Mouse (Mus musculus) heart, embryonic 15.5 days (tissue): ENCODE results near the gene Kif17. TPM values are rescaled to one million over a fixed set of nuclear protein-coding genes. Genes with fewer than 3 reads are reported as not detected.

Source experiments
- ATAC-seq: fragments of 200-750 bp; cut with Nextera tagmentation; replicated peaks from 2 replicates; pipeline ENCODE4 v1.8.0; 2017; ENCODE audit warnings: low read depth, moderate TSS enrichment; ENCODE audit not compliant: insufficient number of reproducible peaks, insufficient read depth, low FRiP score
- H3K27ac ChIP-seq: fragments of 300-500 bp; sonication (generic); 2 replicates; pipeline ENCODE4 v1.5.1; 2015; ENCODE audit warnings: mild to moderate bottlenecking, inconsistent platforms
- H3K27me3 ChIP-seq: fragments of 300-500 bp; sonication (generic); 2 replicates; pipeline ENCODE4 v1.6.1; 2015; ENCODE audit warnings: inconsistent platforms
- H3K36me3 ChIP-seq: fragments of 300-500 bp; sonication (generic); 2 replicates; pipeline ENCODE4 v1.6.1; 2015; ENCODE audit warnings: mild to moderate bottlenecking, inconsistent platforms
- H3K4me1 ChIP-seq: fragments of 300-500 bp; sonication (generic); replicated peaks from 2 replicates; pipeline ENCODE4 v1.6.1; 2015; ENCODE audit warnings: inconsistent platforms
- H3K4me2 ChIP-seq: fragments of 300-500 bp; sonication (generic); 2 replicates; pipeline ENCODE4 v1.6.1; 2015; ENCODE audit warnings: inconsistent platforms, mild to moderate bottlenecking, moderate library complexity
- H3K4me3 ChIP-seq: fragments of 300-500 bp; sonication (generic); 2 replicates; pipeline ENCODE4 v1.5.1; 2015; ENCODE audit warnings: mild to moderate bottlenecking, inconsistent platforms
- H3K9ac ChIP-seq: fragments of 300-500 bp; sonication (generic); 2 replicates; pipeline ENCODE4 v1.6.1; 2015; ENCODE audit warnings: mild to moderate bottlenecking, inconsistent platforms
- H3K9me3 ChIP-seq: fragments of 300-500 bp; sonication (generic); replicated peaks from 2 replicates; pipeline ENCODE4 v1.6.1; 2016; ENCODE audit warnings: inconsistent platforms
- WGBS: fragments of 180-500 bp; shearing (Covaris S2); methylation state at CpG from one replicate; pipeline ENCODE4 v1.1.7; 2015; ENCODE audit warnings: mixed read lengths; 5-methylcytosine and 5-hydroxymethylcytosine counted together
- polyA plus RNA-seq: library from polyadenylated mRNA; unstranded; fragments of >200 nt; fragmentation: Nextera tagmentation; extraction: Ambion mirVana; gene quantifications from 2 replicates; pipeline ENCODE4 v1.2.1, GENCODE M21; 2015

Kif17 gene
- polyA plus RNA-seq, 1 experiment from 2014 or later, result 0.57 TPM

DNA sequence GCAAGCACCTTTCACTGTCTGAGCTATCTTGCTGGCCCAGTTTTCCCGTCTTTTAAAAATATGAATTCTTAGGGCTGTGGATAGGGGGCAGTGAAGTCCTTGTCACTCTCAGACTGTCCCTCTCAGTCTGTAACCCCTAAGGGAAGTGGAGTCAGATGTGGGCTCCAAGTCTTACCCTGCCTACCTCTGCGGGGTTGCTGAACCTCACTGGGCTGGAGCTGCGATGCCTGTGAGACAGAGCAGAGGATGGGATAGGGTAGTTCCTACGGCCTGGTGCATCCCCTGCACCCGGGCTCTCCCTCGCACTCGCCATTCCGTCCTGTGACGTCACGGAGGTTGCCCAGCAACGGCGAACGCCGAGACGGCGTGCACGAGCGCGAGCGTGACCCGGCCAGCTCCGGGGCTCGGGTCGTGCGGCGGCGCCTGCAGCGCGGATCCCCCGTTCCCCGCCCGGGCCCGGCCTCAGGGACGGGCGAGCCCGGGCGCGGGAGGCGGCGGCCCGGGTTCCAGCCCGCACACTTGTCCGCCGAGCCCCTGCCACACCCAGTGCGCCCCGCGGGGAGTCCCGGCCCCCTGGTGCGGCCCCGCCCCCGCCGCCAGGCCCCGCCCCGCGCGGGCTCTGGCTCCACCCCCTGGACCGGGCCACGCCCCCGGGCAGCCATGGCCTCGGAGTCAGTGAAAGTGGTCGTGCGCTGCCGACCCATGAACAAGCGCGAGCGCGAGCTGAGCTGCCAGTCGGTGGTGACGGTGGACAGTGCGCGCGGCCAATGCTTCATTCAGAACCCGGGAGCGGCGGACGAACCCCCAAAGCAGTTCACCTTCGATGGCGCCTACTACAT is 11.8 kb downstream of the Kif17 start:
- Histone ChIP-seq H3K9me3 (no peaks in the 10 kb centered on the region), H3K4me1 (peaks cover 6% of the 10 kb centered on the region), H3K27ac (no peak overlapping the region), H3K9ac (peak overlapping the region; percentile 42), H3K27me3 (peaks cover 21% of the 10 kb centered on the region), H3K4me2 (peak overlapping the region; percentile 88), H3K4me3 (peak overlapping the region; percentile 72), H3K36me3 (no peaks in the 10 kb centered on the region)
- WGBS, result under 1% methylated on average over 70 of the region's 78 CpGs
- peak; percentile 91 for ATAC-seq

DNA sequence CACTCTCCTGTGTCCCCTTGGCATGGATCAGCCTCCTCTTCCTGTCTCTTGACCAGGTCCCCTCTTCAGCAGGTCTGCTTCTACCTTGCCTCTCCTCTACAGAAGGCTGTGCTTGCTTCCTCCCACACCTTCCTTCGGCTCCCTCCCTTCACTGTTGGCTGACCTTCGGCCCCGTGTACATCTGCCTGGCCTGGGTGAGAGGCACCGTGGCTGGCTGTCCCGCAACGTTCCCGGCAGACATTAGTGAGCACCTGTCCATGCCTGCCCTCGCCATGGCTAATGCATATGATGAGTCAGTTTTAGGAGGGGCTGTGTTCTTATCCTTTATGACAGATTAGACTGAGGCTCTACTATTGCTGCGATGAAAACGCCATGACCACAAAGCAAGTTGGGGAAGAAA is 17.6 kb downstream of the Kif17 start:
- H3K4me3 ChIP-seq, result no peak overlapping the region
- no peak overlapping the region for H3K9ac ChIP-seq
- no peaks in the 10 kb centered on the region for H3K9me3 ChIP-seq
- no peaks in the 10 kb centered on the region for H3K36me3 ChIP-seq
- no peak overlapping the region for H3K4me2 ChIP-seq
- H3K4me1 ChIP-seq, result peaks cover 5% of the 10 kb centered on the region; the same call in 1 of the 2 replicates
- peaks cover 13% of the 10 kb centered on the region for H3K27me3 ChIP-seq
- H3K27ac ChIP-seq, result no peak overlapping the region
- WGBS, result 85% methylated on average over 10 of the region's 10 CpGs
- ATAC-seq, result no peak

DNA sequence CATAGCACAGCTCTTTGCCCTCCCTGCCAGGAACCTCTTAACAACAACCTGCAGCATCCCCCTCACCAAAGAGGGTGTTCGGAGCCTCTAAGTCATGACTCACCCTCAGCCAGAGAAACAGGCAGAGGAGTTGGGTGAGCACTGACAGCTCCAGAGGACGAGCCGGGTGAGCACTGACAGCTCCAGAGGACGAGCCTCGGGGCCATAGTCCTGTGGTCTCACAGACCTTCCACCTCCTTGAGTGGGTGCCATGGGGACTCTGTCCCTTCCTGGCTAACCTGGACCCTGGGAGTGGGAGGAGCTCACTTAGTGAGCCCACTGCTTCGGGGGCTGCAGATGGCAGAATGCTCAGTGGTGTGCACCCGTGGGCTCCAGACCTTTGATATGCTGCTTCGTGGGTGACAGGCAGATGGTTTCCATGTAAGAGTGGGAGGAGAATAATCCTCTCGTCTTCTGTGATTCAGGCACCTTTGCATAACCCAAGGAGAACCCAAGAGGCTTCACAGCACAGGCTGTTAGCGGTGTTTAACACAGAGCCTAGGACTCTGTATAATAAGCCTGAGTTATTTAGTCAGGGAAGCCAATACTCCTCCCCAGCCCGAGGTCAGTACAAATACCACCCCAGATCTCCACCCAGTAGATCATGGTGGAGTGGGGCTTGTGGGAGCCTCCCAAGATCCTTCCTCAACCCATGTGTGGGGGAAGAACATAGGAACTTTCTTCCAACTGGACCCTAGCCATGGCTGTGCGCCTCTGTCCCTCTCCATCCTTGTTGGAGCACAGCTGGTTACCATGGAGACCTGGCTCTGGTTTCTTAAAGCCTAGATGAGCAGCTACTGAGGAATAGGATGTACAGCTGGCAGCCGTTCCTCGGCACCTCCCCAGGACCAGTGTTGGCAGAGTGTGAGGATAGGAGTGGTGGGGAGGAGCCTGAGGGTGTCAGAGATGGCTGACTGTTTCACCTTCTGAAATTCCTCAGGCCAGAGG is 22.1 kb downstream of the Kif17 start:
- H3K27me3 ChIP-seq, result peaks cover 13% of the 10 kb centered on the region; the same call in 1 of the 2 replicates
- WGBS, result 40% methylated on average over 14 of the region's 14 CpGs
- H3K4me2 ChIP-seq, result no peak overlapping the region
- H3K9ac ChIP-seq, result no peak overlapping the region
- no peak overlapping the region for H3K4me3 ChIP-seq
- no peak overlapping the region for H3K27ac ChIP-seq
- no peaks in the 10 kb centered on the region for H3K9me3 ChIP-seq
- peak; percentile 68 for ATAC-seq
- no peaks in the 10 kb centered on the region for H3K36me3 ChIP-seq
- H3K4me1 ChIP-seq, result peaks cover 5% of the 10 kb centered on the region; the same call in 1 of the 2 replicates

DNA sequence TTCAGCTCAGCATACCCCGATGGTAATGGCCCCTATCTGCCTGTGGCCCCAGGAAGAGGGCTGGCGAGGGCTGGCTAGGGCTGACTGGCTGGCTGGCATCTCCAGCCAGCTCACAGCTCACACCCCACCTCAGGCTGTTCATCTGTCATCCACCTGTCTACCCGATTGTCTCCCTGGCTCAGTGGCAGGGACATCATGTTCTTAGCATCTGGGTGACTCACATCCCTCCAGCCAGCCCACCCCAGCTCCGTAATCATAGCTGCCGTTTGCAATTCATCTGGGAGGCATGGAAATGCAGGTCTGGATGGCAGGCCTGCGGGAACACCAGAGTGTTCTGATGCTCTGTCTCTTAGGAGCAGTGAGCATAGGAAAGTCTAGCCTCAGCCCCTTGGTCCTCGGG is 28.1 kb downstream of the Kif17 start:
- no peak for ATAC-seq
- Histone ChIP-seq H3K4me2 (no peak overlapping the region), H3K9me3 (no peaks in the 10 kb centered on the region), H3K27me3 (0 out of 2 replicates have a peak, but pooled peaks cover 8% of the 10 kb centered on the region), H3K4me1 (no peaks in the 10 kb centered on the region), H3K27ac (no peak overlapping the region), H3K36me3 (no peaks in the 10 kb centered on the region), H3K4me3 (no peak overlapping the region), H3K9ac (no peak overlapping the region)
- 53% methylated on average over 7 of the region's 7 CpGs for WGBS

DNA sequence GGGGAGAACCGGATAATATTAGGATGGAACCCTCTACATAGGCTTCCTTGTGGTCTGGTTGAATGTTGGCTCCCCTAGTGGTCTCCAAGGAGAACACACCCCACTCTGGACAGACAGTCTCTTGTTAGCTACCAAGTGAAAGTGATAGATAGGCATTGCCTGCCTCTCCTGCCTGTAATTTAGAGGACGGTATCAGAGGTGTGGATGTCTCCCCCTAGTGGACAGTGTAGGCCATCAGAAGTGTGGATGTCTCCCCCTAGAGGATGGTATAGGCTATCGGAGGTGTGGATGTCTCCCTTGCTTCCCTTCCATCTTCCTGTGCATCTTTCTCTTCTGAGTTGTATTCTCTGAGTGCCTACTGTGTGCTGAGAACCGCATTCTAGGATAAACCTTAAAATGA is 32.6 kb downstream of the Kif17 start:
- H3K9ac ChIP-seq, result no peak overlapping the region
- H3K27ac ChIP-seq, result no peak overlapping the region
- no peaks in the 10 kb centered on the region for H3K27me3 ChIP-seq
- no peak for ATAC-seq
- no peaks in the 10 kb centered on the region for H3K4me1 ChIP-seq
- no peak overlapping the region for H3K4me2 ChIP-seq
- WGBS, result 25% methylated on average over 4 of the region's 4 CpGs
- no peaks in the 10 kb centered on the region for H3K36me3 ChIP-seq
- no peaks in the 10 kb centered on the region for H3K9me3 ChIP-seq
- H3K4me3 ChIP-seq, result no peak overlapping the region

DNA sequence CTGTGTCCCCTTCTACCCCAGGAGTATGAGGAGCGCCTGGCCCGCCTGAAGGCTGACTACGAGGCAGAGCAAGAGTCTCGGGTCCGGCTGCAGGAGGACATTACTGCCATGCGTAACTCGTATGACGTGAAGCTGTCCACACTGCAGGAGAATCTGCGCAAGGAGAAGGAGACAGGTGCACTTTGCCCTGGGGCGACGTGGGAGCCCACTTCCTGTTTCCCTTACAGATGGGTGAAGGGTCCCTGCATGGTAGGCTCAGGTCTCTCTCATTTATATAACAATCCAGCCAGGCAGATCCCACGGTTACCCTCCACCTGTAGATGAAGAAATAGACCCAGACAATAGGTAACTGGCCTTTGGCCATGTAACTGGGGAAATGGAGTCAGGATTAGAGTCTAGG is 36.2 kb downstream of the Kif17 start:
- Histone ChIP-seq H3K4me3 (no peak overlapping the region), H3K36me3 (no peaks in the 10 kb centered on the region), H3K4me1 (no peaks in the 10 kb centered on the region), H3K27ac (no peak overlapping the region), H3K9ac (no peak overlapping the region), H3K4me2 (no peak overlapping the region), H3K27me3 (no peaks in the 10 kb centered on the region), H3K9me3 (no peaks in the 10 kb centered on the region)
- no peak for ATAC-seq
- WGBS, result 78% methylated on average over 12 of the region's 12 CpGs

DNA sequence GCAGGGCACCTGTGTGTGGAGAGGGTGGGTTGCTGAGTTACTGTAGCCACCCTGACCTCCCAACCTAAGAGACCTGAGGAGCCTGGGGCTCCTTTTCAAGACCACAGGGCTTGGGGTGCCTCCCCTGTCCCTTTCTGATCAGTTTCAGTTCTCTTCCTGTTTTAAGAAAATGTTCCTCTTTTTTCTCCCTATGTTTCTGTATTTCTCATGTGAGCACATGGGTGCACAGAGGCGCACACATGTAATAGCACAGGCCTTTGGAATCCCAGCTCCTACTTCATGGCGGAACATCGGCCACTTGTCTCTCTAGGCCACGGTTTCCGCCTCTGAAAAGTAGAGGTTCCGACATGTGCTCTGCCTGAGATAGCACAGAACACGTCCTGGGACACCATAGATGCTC is 38.5 kb downstream of the Kif17 start:
- Histone ChIP-seq H3K27me3 (no peaks in the 10 kb centered on the region), H3K9ac (no peak overlapping the region), H3K9me3 (no peaks in the 10 kb centered on the region), H3K4me2 (no peak overlapping the region), H3K27ac (no peak overlapping the region), H3K36me3 (no peaks in the 10 kb centered on the region), H3K4me3 (no peak overlapping the region), H3K4me1 (no peaks in the 10 kb centered on the region)
- no peak for ATAC-seq
- WGBS, result 79% methylated on average over 7 of the region's 7 CpGs

DNA sequence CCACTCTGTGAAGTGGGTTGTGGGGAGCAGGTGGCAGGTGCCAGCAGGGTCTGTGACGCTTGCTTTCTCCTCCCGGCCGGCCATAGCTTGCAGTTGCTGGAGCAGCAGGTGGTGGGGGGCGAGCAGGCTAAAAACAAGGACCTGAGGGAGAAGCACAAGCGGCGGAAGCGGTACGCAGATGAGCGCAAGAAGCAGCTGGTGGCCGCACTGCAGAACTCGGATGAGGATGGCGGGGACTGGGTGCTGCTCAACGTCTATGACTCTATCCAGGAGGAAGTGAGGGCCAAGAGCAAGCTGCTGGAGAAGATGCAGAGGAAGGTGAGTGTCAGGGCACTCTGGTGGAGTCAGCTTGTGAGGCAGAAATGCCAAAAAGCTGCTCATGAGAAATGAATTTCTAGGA is 41.8 kb downstream of the Kif17 start:
- Histone ChIP-seq H3K4me1 (no peaks in the 10 kb centered on the region), H3K27me3 (no peaks in the 10 kb centered on the region), H3K4me3 (no peak overlapping the region), H3K9me3 (no peaks in the 10 kb centered on the region), H3K9ac (no peak overlapping the region), H3K27ac (no peak overlapping the region), H3K36me3 (no peaks in the 10 kb centered on the region), H3K4me2 (no peak overlapping the region)
- WGBS, result 83% methylated on average over 13 of the region's 13 CpGs
- ATAC-seq, result no peak

DNA sequence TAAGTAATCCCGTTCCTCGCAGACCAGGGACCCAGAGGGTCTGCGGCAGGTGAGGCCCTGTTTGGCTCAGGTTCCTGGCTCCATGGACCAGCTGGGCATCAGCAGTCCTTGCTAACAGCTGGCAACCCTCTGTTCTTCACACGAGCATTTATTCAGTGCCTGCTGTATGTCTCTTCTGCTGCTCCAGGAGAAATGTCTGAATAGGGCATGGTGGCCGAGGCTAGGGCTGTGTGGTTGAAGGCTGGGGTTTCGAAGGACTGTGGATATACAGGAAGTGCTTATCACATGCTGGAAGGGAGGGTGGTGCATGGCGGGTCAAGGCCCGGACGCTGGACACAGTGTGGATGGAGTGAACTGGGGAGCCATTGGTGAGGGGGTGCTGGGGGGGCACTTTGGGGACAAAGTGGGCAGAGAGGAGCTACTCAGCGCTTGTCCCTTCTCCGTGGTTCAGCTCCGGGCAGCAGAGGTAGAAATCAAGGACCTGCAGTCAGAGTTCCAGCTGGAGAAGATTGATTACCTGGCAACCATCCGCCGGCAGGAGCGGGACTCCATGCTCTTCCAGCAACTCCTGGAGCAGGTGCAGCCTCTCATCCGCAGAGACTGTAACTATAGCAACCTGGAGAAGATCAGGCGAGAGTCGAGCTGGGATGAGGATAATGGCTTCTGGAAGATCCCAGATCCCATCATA is 43.2 kb downstream of the Kif17 start:
- WGBS, result 72% methylated on average over 18 of the region's 18 CpGs
- no peaks in the 10 kb centered on the region for H3K4me1 ChIP-seq
- no peak overlapping the region for H3K4me2 ChIP-seq
- no peaks in the 10 kb centered on the region for H3K27me3 ChIP-seq
- no peak overlapping the region for H3K9ac ChIP-seq
- no peak overlapping the region for H3K27ac ChIP-seq
- no peak overlapping the region for H3K4me3 ChIP-seq
- H3K36me3 ChIP-seq, result no peaks in the 10 kb centered on the region
- H3K9me3 ChIP-seq, result no peaks in the 10 kb centered on the region
- no peak for ATAC-seq

DNA sequence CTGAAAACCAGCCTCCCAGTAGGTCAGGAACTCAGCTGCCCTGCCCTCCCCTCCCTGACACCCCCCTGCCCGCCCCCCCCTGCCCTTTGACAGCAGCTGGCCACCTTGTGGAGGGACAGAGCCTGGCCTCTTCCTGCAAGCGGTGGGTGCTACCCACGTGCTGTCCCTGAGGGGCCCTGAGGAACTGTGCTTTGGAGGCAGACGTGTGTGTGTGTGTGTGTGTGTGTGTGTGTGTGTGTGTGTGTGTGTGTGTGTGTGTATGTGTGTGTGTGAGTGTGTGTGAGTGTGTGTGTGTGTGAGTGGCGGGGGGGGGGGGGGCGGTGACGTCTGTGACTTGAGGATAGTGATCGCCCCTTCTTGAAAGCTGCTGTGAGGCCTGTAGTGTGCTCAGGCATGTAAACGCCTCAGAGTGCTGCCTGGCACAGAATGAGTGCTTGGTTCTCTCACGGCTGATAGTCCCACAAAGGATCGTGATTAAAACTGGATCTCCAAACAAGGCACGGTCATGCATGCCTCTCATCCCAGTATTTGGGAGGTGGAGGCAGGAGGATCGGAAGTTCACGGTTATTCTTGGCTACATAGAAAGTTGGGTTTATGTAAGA is 43.8 kb downstream of the Kif17 start:
- Histone ChIP-seq H3K27me3 (no peaks in the 10 kb centered on the region), H3K4me2 (no peak overlapping the region), H3K9ac (no peak overlapping the region), H3K4me1 (no peaks in the 10 kb centered on the region), H3K4me3 (no peak overlapping the region), H3K9me3 (no peaks in the 10 kb centered on the region), H3K36me3 (no peaks in the 10 kb centered on the region), H3K27ac (no peak overlapping the region)
- WGBS, result 75% methylated on average over 10 of the region's 14 CpGs
- ATAC-seq, result no peak
